Mouse (Mus musculus) heart, embryonic 10.5 days (tissue): ENCODE results near the gene Prex1. TPM values are rescaled to one million over a fixed set of nuclear protein-coding genes. Genes with fewer than 3 reads are reported as not detected.
"Not testable (repeated sequence)": the region's sequence is repeated elsewhere in the genome, so short reads cannot be mapped to it uniquely, and the experiment has no call there.

Experiments
- DNase-seq: peaks from one replicate; pipeline ENCODE4 v3.0.0-alpha.2; 2017; ENCODE audit warnings: low spot score
- H3K27ac ChIP-seq: fragments of 300-500 bp; sonication (generic); 2 replicates; pipeline ENCODE4 v1.5.1; 2016; ENCODE audit warnings: mild to moderate bottlenecking
- H3K27me3 ChIP-seq: fragments of 300-500 bp; sonication (generic); 2 replicates; pipeline ENCODE4 v1.6.1; 2016; ENCODE audit warnings: mild to moderate bottlenecking; ENCODE audit not compliant: poor library complexity, insufficient read depth, severe bottlenecking
- H3K36me3 ChIP-seq: fragments of 300-500 bp; sonication (generic); 2 replicates; pipeline ENCODE4 v1.6.1; 2016; ENCODE audit warnings: mild to moderate bottlenecking, moderate library complexity
- H3K4me1 ChIP-seq: fragments of 300-500 bp; sonication (generic); 2 replicates; pipeline ENCODE4 v1.6.1; 2016; ENCODE audit warnings: mild to moderate bottlenecking
- H3K4me3 ChIP-seq: fragments of 300-500 bp; sonication (generic); 2 replicates; pipeline ENCODE4 v1.5.1; 2016; ENCODE audit warnings: mild to moderate bottlenecking, moderate library complexity
- H3K9me3 ChIP-seq: fragments of 300-500 bp; sonication (generic); 2 replicates; pipeline ENCODE4 v1.6.1; 2016; ENCODE audit warnings: mild to moderate bottlenecking, moderate library complexity
- WGBS: fragments of 180-500 bp; shearing (Covaris S2); methylation state at CpG from one replicate; pipeline ENCODE4 v1.1.7; 2016; 5-methylcytosine and 5-hydroxymethylcytosine counted together
- polyA plus RNA-seq: library from polyadenylated mRNA; unstranded; fragments of >200 nt; fragmentation: Nextera tagmentation; extraction: Ambion mirVana; gene quantifications from 2 replicates; pipeline ENCODE4 v1.2.1, GENCODE M21; 2016

Prex1 gene
- 10.9 and 13.2 TPM in 2 replicates for polyA plus RNA-seq

- peak; percentile 100 for DNase-seq
- Histone ChIP-seq H3K36me3 (no peaks in the 10 kb centered on the region), H3K27me3 (no peaks in the 10 kb centered on the region), H3K27ac (peak within 1 kb of the TSS; percentile 91), H3K9me3 (no peaks in the 10 kb centered on the region), H3K4me3 (peak within 1 kb of the TSS; percentile 85), H3K4me1 (peaks cover 54% of the 10 kb centered on the region)
- under 1% methylated on average over 68 of the region's 69 CpGs for WGBS
These were observed at the start of gene Prex1 for GRCm38 (mm10) chr2:166713690-166714426. TSS of gene Prex1 (minus strand) at chr2:166713832.

- H3K36me3 ChIP-seq = no peaks in the 10 kb centered on the region
- WGBS = 5% methylated on average over 3 of the region's 3 CpGs
- no peak overlapping the region for H3K27ac ChIP-seq
- no peak overlapping the region for H3K4me3 ChIP-seq
- peaks cover 7% of the 10 kb centered on the region; the same call in 1 of the 2 replicates for H3K4me1 ChIP-seq
- no peak for DNase-seq
- H3K27me3 ChIP-seq = peaks cover 19% of the 10 kb centered on the region; the same call in 1 of the 2 replicates
- no peaks in the 10 kb centered on the region for H3K9me3 ChIP-seq
These were observed 44.3 kb upstream of the Prex1 start for GRCm38 (mm10) chr2:166757969-166758368.

- H3K9me3 ChIP-seq = no peaks in the 10 kb centered on the region
- WGBS = 76% methylated on average over 7 of the region's 7 CpGs
- no peaks in the 10 kb centered on the region for H3K36me3 ChIP-seq
- H3K27me3 ChIP-seq = peaks cover 19% of the 10 kb centered on the region; the same call in 1 of the 2 replicates
- no peak overlapping the region for H3K4me3 ChIP-seq
- H3K4me1 ChIP-seq = peaks cover 7% of the 10 kb centered on the region; the same call in 1 of the 2 replicates
- no peak overlapping the region for H3K27ac ChIP-seq
- DNase-seq = no peak
These were observed 41.1 kb upstream of the Prex1 start for GRCm38 (mm10) chr2:166754760-166755159.

- Histone ChIP-seq H3K27me3 (peaks cover 19% of the 10 kb centered on the region; the same call in 1 of the 2 replicates), H3K4me3 (no peak overlapping the region), H3K27ac (no peak overlapping the region), H3K9me3 (no peaks in the 10 kb centered on the region), H3K36me3 (no peaks in the 10 kb centered on the region), H3K4me1 (peaks cover 7% of the 10 kb centered on the region; the same call in 1 of the 2 replicates)
- WGBS = 52% methylated on average over 4 of the region's 4 CpGs
- no peak for DNase-seq
These were observed 40.6 kb upstream of the Prex1 start for GRCm38 (mm10) chr2:166754194-166754593.

GRCm38 (mm10) chr2:166750620-166751191, 37.1 kb upstream of the Prex1 start:
- no peak for DNase-seq
- WGBS = 86% methylated on average over 6 of the region's 6 CpGs
- Histone ChIP-seq H3K27me3 (peaks cover 4% of the 10 kb centered on the region; the same call in 1 of the 2 replicates), H3K4me1 (peaks cover 6% of the 10 kb centered on the region; the same call in 1 of the 2 replicates), H3K4me3 (no peak overlapping the region), H3K27ac (no peak overlapping the region), H3K36me3 (no peaks in the 10 kb centered on the region), H3K9me3 (no peaks in the 10 kb centered on the region)

- H3K36me3 ChIP-seq, H3K9me3 ChIP-seq, H3K4me3 ChIP-seq, H3K27me3 ChIP-seq, DNase-seq: not testable (repeated sequence)
- Histone ChIP-seq H3K27ac (peak overlapping the region; percentile 18; the same call in 1 of the 2 replicates), H3K4me1 (peaks cover 14% of the 10 kb centered on the region; the same call in 1 of the 2 replicates)
- 47% methylated on average over 14 of the region's 14 CpGs for WGBS
These were observed 32.8 kb upstream of the Prex1 start for GRCm38 (mm10) chr2:166746261-166746913.

- WGBS = 80% methylated on average over 9 of the region's 9 CpGs
- DNase-seq = no peak
- H3K4me1 ChIP-seq = peaks cover 14% of the 10 kb centered on the region; the same call in 1 of the 2 replicates
- no peaks in the 10 kb centered on the region for H3K36me3 ChIP-seq
- no peaks in the 10 kb centered on the region for H3K9me3 ChIP-seq
- H3K27me3 ChIP-seq = no peaks in the 10 kb centered on the region; the same call in 1 of the 2 replicates
- no peak overlapping the region for H3K27ac ChIP-seq
- H3K4me3 ChIP-seq = no peak overlapping the region
These were observed 32.2 kb upstream of the Prex1 start for GRCm38 (mm10) chr2:166745849-166746248.

- Histone ChIP-seq H3K27me3 (no peaks in the 10 kb centered on the region; the same call in 1 of the 2 replicates), H3K27ac (no peak overlapping the region), H3K36me3 (no peaks in the 10 kb centered on the region), H3K9me3 (no peaks in the 10 kb centered on the region), H3K4me1 (peaks cover 14% of the 10 kb centered on the region; the same call in 1 of the 2 replicates), H3K4me3 (no peak overlapping the region)
- 68% methylated on average over 7 of the region's 7 CpGs for WGBS
- DNase-seq = no peak
These were observed 30.8 kb upstream of the Prex1 start for GRCm38 (mm10) chr2:166744433-166744832.

- no peak overlapping the region for H3K4me3 ChIP-seq
- no peaks in the 10 kb centered on the region for H3K36me3 ChIP-seq
- no peak for DNase-seq
- no peaks in the 10 kb centered on the region for H3K9me3 ChIP-seq
- 54% methylated on average over 4 of the region's 4 CpGs for WGBS
- no peaks in the 10 kb centered on the region; the same call in 1 of the 2 replicates for H3K27me3 ChIP-seq
- H3K4me1 ChIP-seq = peaks cover 14% of the 10 kb centered on the region; the same call in 1 of the 2 replicates
- H3K27ac ChIP-seq = no peak overlapping the region
These were observed 29.9 kb upstream of the Prex1 start for GRCm38 (mm10) chr2:166743504-166743903.

GRCm38 (mm10) chr2:166741445-166741844, 27.8 kb upstream of the Prex1 start:
- Histone ChIP-seq H3K9me3 (no peaks in the 10 kb centered on the region), H3K4me1 (peaks cover 14% of the 10 kb centered on the region; the same call in 1 of the 2 replicates), H3K36me3 (no peaks in the 10 kb centered on the region), H3K4me3 (no peak overlapping the region), H3K27ac (no peak overlapping the region), H3K27me3 (no peaks in the 10 kb centered on the region; the same call in 1 of the 2 replicates)
- DNase-seq = no peak
- 84% methylated on average over 6 of the region's 6 CpGs for WGBS

GRCm38 (mm10) chr2:166740396-166740795, 26.8 kb upstream of the Prex1 start:
- Histone ChIP-seq H3K9me3 (no peaks in the 10 kb centered on the region), H3K4me1 (peaks cover 12% of the 10 kb centered on the region; the same call in 1 of the 2 replicates), H3K4me3 (no peak overlapping the region), H3K27me3 (no peaks in the 10 kb centered on the region; the same call in 1 of the 2 replicates), H3K27ac (no peak overlapping the region), H3K36me3 (no peaks in the 10 kb centered on the region)
- no peak for DNase-seq
- 84% methylated on average over 6 of the region's 6 CpGs for WGBS

GRCm38 (mm10) chr2:166737307-166737706, 23.7 kb upstream of the Prex1 start:
- no peak for DNase-seq
- Histone ChIP-seq H3K27ac (no peak overlapping the region), H3K4me3 (no peak overlapping the region), H3K36me3 (no peaks in the 10 kb centered on the region), H3K9me3 (no peaks in the 10 kb centered on the region), H3K4me1 (peaks cover 8% of the 10 kb centered on the region; the same call in 1 of the 2 replicates), H3K27me3 (no peaks in the 10 kb centered on the region)
- 73% methylated on average over 7 of the region's 7 CpGs for WGBS
